Mouse (Mus musculus) lung, adult 2 months (tissue): ENCODE data around the gene Ints5. TPM values are rescaled to one million over a fixed set of nuclear protein-coding genes. Genes with fewer than 3 reads are reported as not detected.
"Not testable (repeated sequence)": the region's sequence is repeated elsewhere in the genome, so short reads cannot be mapped to it uniquely, and the experiment has no call there.

Experiments
- DNase-seq: peaks from one replicate; pipeline ENCODE4 v3.0.0; 2022
- H3K4me1 ChIP-seq: fragments of 200-500 bp; 2 replicates; pipeline ENCODE4 v1.6.1; 2011; ENCODE audit warnings: low read length; ENCODE audit not compliant: control insufficient read depth, insufficient read depth
- H3K4me3 ChIP-seq: fragments of 200-500 bp; replicated peaks from 2 replicates; pipeline ENCODE3; 2011; ENCODE audit warnings: low read depth, mild to moderate bottlenecking, control low read depth, low read length; ENCODE audit errors: extremely low read depth
- CTCF ChIP-seq: fragments of 200-500 bp; IDR thresholded peaks from 2 replicates; pipeline ENCODE4 v1.5.1; 2011; ENCODE audit warnings: mild to moderate bottlenecking, low read length, control low read depth; ENCODE audit not compliant: insufficient read depth
- POLR2A ChIP-seq: fragments of 200-500 bp; IDR thresholded peaks from 2 replicates; pipeline ENCODE4 v1.6.1; 2011; ENCODE audit warnings: low read depth, mild to moderate bottlenecking, control low read depth, low read length, borderline replicate concordance; ENCODE audit errors: extremely low read depth
- WGBS: fragments of 180-500 bp; shearing (Covaris S2); methylation state at CpG from one replicate; pipeline ENCODE4 v1.1.7; 2018; 5-methylcytosine and 5-hydroxymethylcytosine counted together
- polyA plus RNA-seq: library from polyadenylated mRNA; depleted of rRNA; stranded (reverse); fragments of >200 nt; gene quantifications from 2 replicates; pipeline ENCODE4 v1.2.3, GENCODE M21; 2012

Ints5 gene
- polyA plus RNA-seq, 1 experiment, result 22.2 TPM

- H3K4me3 ChIP-seq, result no peak overlapping the region
- TF ChIP-seq CTCF, result no peak
- no peak for TF ChIP-seq POLR2A
- WGBS, result 74% methylated on average over 6 of the region's 6 CpGs
- no peaks in the 10 kb centered on the region for H3K4me1 ChIP-seq
- no peak for DNase-seq
Observed at GRCm38 (mm10) chr19:8864265-8864664, 28.5 kb upstream of the Ints5 start.

- not testable (repeated sequence) for DNase-seq, H3K4me3 ChIP-seq, H3K4me1 ChIP-seq
- WGBS, result 73% methylated on average over 3 of the region's 3 CpGs
Observed at GRCm38 (mm10) chr19:8870381-8870780, 22.4 kb upstream of the Ints5 start.

DNA sequence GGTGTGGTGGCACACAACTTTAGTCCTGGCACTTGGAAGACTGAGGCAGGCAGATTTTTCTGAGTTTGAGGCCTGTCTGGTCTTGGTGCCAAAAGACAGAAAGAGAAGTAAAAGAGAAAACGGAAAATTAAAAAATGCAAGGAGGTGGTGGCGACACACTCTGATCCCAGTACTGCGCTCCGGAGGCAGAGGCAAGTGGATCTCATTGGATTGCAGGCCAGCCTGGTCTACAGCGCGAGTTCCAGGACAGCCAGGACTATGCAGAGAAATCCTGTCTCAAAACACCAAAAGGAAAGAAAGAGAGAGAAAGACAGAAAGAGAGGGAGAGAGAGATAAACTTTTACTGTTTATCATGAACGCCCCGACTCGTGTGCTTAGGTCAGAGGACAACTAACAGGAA, 22.0 kb upstream of the Ints5 start:
- 20% methylated on average over 9 of the region's 9 CpGs for WGBS
- Histone ChIP-seq H3K4me1 (no peaks in the 10 kb centered on the region; the same call in 1 of the 2 replicates), H3K4me3 (peak overlapping the region; percentile 72)
- DNase-seq, result no peak
- TF ChIP-seq POLR2A (no peak), CTCF (no peak)

GRCm38 (mm10) chr19:8871267-8872186, 21.3 kb upstream of the Ints5 start, which contains the start of gene Ubxn1:
Gene Ubxn1 (plus strand): TSS chr19:8871496.
- TF ChIP-seq CTCF, result no peak
- TF ChIP-seq POLR2A, result peak; percentile 51; the same call in 1 of the 2 replicates
- DNase-seq, result peak; percentile 98
- peak within 1 kb of the TSS; percentile 72 for H3K4me3 ChIP-seq
- 1% methylated on average over 59 of the region's 59 CpGs for WGBS
- no peaks in the 10 kb centered on the region; the same call in 1 of the 2 replicates for H3K4me1 ChIP-seq

DNA sequence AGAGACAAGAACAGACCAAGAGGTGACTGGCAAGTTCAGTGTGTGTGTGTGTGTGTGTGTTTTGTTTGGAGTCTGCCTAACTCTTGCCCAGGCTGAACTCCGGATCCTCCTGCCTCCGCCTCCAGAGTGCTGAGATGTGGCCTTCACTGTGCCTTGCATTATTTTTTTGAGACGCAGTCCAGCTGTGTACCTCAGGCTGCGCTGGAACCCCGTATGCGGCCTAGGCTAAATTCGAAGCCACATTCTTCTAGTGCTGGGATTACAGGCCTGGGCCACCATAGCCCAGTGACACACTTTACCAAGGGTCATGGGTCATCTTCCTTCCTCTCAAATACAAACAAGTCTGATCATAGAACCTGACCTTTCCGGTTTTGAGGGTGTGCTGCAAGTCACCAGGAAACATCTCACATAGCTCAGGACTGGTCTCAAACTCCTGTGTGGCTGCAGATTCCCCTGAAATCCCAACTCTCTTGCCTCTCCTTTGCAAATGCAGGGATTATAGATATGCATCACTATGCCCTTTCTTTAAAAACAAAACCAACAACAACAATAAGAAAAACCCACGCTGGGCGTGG, 20.5 kb upstream of the Ints5 start:
- Histone ChIP-seq H3K4me3 (peak overlapping the region; percentile 72), H3K4me1 (no peaks in the 10 kb centered on the region; the same call in 1 of the 2 replicates)
- WGBS, result 57% methylated on average over 10 of the region's 10 CpGs
- DNase-seq, result no peak
- TF ChIP-seq CTCF (no peak), POLR2A (no peak)

- 89% methylated on average over 7 of the region's 7 CpGs for WGBS
- TF ChIP-seq POLR2A (no peak), CTCF (no peak)
- Histone ChIP-seq H3K4me3 (no peak overlapping the region), H3K4me1 (peaks cover 3% of the 10 kb centered on the region)
- no peak for DNase-seq
Observed at GRCm38 (mm10) chr19:8875031-8875430, 17.8 kb upstream of the Ints5 start.

DNA sequence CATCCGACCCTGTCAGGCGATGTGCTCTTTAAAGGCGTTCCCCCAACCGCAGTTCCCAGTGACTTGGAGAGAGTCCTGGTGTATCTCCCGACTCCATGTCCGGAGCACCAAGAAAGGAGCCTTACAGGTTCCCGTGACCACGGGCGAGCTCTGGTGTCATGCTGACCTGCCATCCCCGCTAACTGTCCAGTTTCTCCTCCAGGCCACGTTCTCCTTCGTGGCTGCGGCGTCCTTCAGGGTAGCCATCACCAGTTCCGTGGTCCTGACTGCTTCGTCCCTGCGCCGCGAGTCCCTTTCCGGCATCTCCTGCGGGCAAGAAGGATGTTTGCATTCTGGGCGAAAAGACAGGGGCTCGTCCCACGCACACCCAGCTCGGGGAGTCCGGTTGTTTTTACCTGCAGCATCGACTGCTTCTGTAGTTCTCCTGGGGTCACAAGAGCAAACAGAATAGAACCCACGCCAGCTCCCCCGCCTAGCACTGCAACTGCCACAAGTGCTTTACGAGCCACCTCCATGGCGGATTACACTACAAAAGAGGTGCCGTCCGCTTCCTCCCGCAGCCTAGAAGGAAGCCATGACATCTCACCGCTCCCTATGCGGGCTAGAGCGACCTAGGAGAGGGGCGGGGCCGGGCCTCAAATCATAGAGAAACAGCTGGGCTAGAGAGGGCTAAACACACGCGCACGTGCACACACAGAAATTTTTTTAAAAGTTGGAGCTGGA, 12.3 kb upstream of the Ints5 start, which contains the start of gene Uqcc3:
Uqcc3 (minus strand) TSS at position 613 of the 723 bp plus-strand sequence.
- Histone ChIP-seq H3K4me3 (peak within 1 kb of the TSS; percentile 76), H3K4me1 (peaks cover 3% of the 10 kb centered on the region)
- under 1% methylated on average over 42 of the region's 42 CpGs for WGBS
- TF ChIP-seq POLR2A (peak; percentile 92; the same call in 1 of the 2 replicates), CTCF (no peak)
- DNase-seq, result peak; percentile 83

DNA sequence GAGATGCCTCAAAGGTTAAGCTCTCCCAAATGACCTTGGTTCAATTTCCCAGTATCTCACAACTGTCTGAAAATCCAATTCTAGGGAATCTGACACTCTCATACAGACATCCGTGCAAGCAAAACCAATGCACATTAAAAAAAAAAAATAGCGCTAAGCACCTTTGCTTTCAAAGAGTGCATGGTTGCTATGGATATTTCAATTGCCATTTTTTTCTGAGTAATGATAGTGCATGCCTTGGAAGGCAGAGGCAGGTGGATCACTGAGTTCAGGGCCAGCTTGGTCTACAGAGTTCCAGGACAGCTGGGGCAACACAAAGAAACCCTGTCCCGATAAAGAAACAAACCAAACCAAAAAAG, 11.8 kb upstream of the Ints5 start:
- WGBS, result 8% methylated on average over 3 of the region's 3 CpGs
- TF ChIP-seq POLR2A, result no peak
- TF ChIP-seq CTCF, result no peak
- peaks cover 3% of the 10 kb centered on the region for H3K4me1 ChIP-seq
- no peak for DNase-seq
- peak overlapping the region; percentile 76 for H3K4me3 ChIP-seq

DNA sequence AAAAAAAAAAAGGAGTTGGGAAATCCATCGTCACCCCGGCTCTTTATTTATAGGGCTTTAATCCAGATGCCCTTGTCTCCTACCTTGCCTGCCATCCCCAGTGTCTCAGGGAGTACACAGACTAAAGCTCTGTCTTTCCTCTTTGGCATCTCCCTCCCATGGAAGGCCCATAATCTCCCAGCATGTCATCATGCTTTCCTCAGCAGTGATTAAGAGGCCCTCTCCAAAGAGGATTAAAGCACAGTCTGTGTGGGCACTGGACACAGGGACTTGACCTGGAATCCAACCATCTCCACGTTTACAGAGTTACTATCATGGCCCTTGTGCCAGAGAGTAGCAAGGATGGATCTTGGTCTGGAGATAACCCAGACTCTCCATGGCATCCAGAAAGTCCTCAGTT, 9.2 kb upstream of the Ints5 start, which contains the start of the genes Lbhd1 and Gm49403:
Lbhd1 (plus strand) TSS at position 117 of the 400 bp plus-strand sequence.
Gm49403 (plus strand) TSS at position 315 of the 400 bp plus-strand sequence.
- DNase-seq, result no peak
- peaks cover 6% of the 10 kb centered on the region for H3K4me1 ChIP-seq
- TF ChIP-seq CTCF (no peak), POLR2A (no peak)
- WGBS, result 69% methylated on average over 3 of the region's 3 CpGs
- H3K4me3 ChIP-seq, result no peak within 1 kb of the TSS
